Mouse (Mus musculus): Measurements from ENCODE around the gene Efcab8.

DNA sequence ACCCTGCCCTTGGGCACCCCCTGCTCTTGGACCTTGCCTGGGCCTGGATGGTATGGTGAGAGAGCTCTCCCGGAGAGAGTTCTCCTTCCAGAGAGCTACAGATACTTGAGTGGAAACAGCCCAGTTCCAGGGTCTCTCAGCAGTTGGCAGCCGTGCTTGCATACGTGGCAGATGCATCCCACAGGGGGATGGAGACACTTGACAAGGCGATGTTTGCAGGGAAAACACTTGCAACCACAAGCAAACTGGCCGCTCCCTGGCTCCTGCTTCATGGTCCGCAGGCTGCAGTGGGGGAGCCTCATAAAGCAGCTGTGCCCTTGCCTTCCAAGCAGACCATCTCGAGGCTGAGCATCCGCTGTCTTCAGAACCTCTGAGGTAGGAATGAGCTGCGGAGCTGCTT, 95.0 kb downstream of the Efcab8 start, which contains the start of gene Bpifb2:
- TF ChIP-seq POLR2A (IDR thresholded peaks at IDR 0.05; ENCODE audit: low read depth, low read length) (no peak), CTCF (IDR thresholded peaks at IDR 0.05; ENCODE audit: extremely low read depth, insufficient read depth, insufficient read length, insufficient replicate concordance) (no peak)

Measured in spleen, adult 2 months (tissue).